9 mouse cellular contexts compared by ENCODE assay signal in genomic region chr11:32102976-32103375, GRCm38 (mm10).
DNase-seq lines count a peak whose midpoint lies in the region; ATAC-seq and TF ChIP-seq lines count a peak whose summit lies in the region.
"Had no signal": no experiment of that assay in that cellular context is flagged by ENCODE, and none has a peak within 500 bp of the region (broad histone marks: within the 10 kb centered on the region; RNA-seq: fewer than 3 reads in every experiment).

No protein-coding gene starts in this region.

- TF ChIP-seq CTCF in kidney, postnatal 0 days (IDR thresholded peaks at IDR 0.05; ENCODE audit: low read depth) = no peak
- TF ChIP-seq CTCF in intestine, postnatal 0 days (IDR thresholded peaks at IDR 0.05; ENCODE audit: low read depth) = no peak

- no peak for ATAC-seq in kidney, postnatal 0 days (replicated peaks; ENCODE audit: low FRiP score, low read depth)
- ATAC-seq in intestine, postnatal 0 days = no peak; the same call in 1 of the 2 replicates
- ATAC-seq in neural tube, embryonic 11.5 days (ENCODE audit: insufficient read depth, low FRiP score, low TSS enrichment) = 0 out of 2 replicates have a peak, but pooled peaks have one; percentile 18

- 20% methylated on average over 12 of the region's 12 CpGs for WGBS in kidney, postnatal 0 days
- 11% methylated on average over 12 of the region's 12 CpGs for WGBS in embryonic facial prominence, embryonic 10.5 days
- 18% methylated on average over 12 of the region's 12 CpGs for WGBS in intestine, postnatal 0 days
- WGBS in neural tube, embryonic 11.5 days = 7% methylated on average over 12 of the region's 12 CpGs

- H3K4me3 ChIP-seq in kidney, postnatal 0 days (replicated peaks; ENCODE audit: low read depth, low read length) = no peak overlapping the region
- H3K4me3 ChIP-seq in embryonic facial prominence, embryonic 10.5 days = peak overlapping the region; percentile 38
- no peak overlapping the region for H3K4me3 ChIP-seq in intestine, postnatal 0 days (ENCODE audit: low read depth, low read length)
- H3K4me3 ChIP-seq in neural tube, embryonic 11.5 days (ENCODE audit: low read depth, low read length) = no peak overlapping the region

- 0 out of 2 replicates have a peak overlapping the region, but pooled peaks have one; percentile 27 for H3K4me2 ChIP-seq in kidney, postnatal 0 days (ENCODE audit: low read length)
- peak overlapping the region; percentile 13; the same call in 1 of the 2 replicates for H3K4me2 ChIP-seq in intestine, postnatal 0 days (replicated peaks; ENCODE audit: low read depth)
- H3K4me2 ChIP-seq in neural tube, embryonic 11.5 days (ENCODE audit: low read depth) = 0 out of 2 replicates have a peak overlapping the region, but pooled peaks have one; percentile 19

- no peaks in the 10 kb centered on the region for H3K27me3 ChIP-seq in kidney, postnatal 0 days (ENCODE audit: insufficient read depth, low read length)
- H3K27me3 ChIP-seq in embryonic facial prominence, embryonic 10.5 days (replicated peaks; ENCODE audit: low read depth, poor library complexity, severe bottlenecking) = peaks cover 8% of the 10 kb centered on the region; the same call in 1 of the 2 replicates
- H3K27me3 ChIP-seq in intestine, postnatal 0 days (replicated peaks; ENCODE audit: control insufficient read depth, insufficient read depth, low read length) = no peaks in the 10 kb centered on the region
- H3K27me3 ChIP-seq in neural tube, embryonic 11.5 days (ENCODE audit: control insufficient read depth, insufficient read depth, low read length) = no peaks in the 10 kb centered on the region

- H3K27ac ChIP-seq in kidney, postnatal 0 days = no peak overlapping the region
- H3K27ac ChIP-seq in embryonic facial prominence, embryonic 10.5 days (replicated peaks) = no peak overlapping the region
- H3K27ac ChIP-seq in intestine, postnatal 0 days (ENCODE audit: low read depth, low read length) = no peak overlapping the region
- H3K27ac ChIP-seq in neural tube, embryonic 11.5 days (ENCODE audit: low read depth, low read length) = no peak overlapping the region

- no peaks in the 10 kb centered on the region for H3K36me3 ChIP-seq in kidney, postnatal 0 days (ENCODE audit: insufficient read depth, low read length)
- no peaks in the 10 kb centered on the region for H3K36me3 ChIP-seq in embryonic facial prominence, embryonic 10.5 days (replicated peaks)
- no peaks in the 10 kb centered on the region for H3K36me3 ChIP-seq in intestine, postnatal 0 days (ENCODE audit: control insufficient read depth, insufficient read depth)
- no peaks in the 10 kb centered on the region for H3K36me3 ChIP-seq in neural tube, embryonic 11.5 days (ENCODE audit: control insufficient read depth, insufficient read depth, low read length)

- no peak for DNase-seq in kidney, postnatal 0 days (ENCODE audit: low spot score)
- DNase-seq in kidney, adult 9 months = no peak
- peak; percentile 34 for DNase-seq in embryonic facial prominence, embryonic 10.5 days (ENCODE audit: low spot score)
- peak; percentile 43 for DNase-seq in neural tube, embryonic 11.5 days (ENCODE audit: low spot score)
- no peak for DNase-seq in gastrocnemius, adult 18-20 months (ENCODE audit: low spot score)
- DNase-seq in adrenal gland, postnatal 36 days = no peak
- no peak for DNase-seq in thymus, postnatal 10 days (ENCODE audit: low spot score in 2 of 2)
- DNase-seq: kidney, adult 11 months had no signal

- peaks cover 10% of the 10 kb centered on the region; the same call in 1 of the 2 replicates for H3K4me1 ChIP-seq in kidney, postnatal 0 days (replicated peaks; ENCODE audit: insufficient read depth, low read length)
- H3K4me1 ChIP-seq in embryonic facial prominence, embryonic 10.5 days = peaks cover 18% of the 10 kb centered on the region
- no peaks in the 10 kb centered on the region for H3K4me1 ChIP-seq in intestine, postnatal 0 days (replicated peaks; ENCODE audit: control insufficient read depth, insufficient read depth, low read length)
- H3K4me1 ChIP-seq in neural tube, embryonic 11.5 days (ENCODE audit: control insufficient read depth, insufficient read depth, low read length) = peaks cover 5% of the 10 kb centered on the region

- H3K9me3 ChIP-seq in kidney, postnatal 0 days (replicated peaks; ENCODE audit: low read length) = no peaks in the 10 kb centered on the region
- H3K9me3 ChIP-seq in embryonic facial prominence, embryonic 10.5 days = no peaks in the 10 kb centered on the region
- no peaks in the 10 kb centered on the region for H3K9me3 ChIP-seq in intestine, postnatal 0 days (ENCODE audit: control insufficient read depth)
- no peaks in the 10 kb centered on the region for H3K9me3 ChIP-seq in neural tube, embryonic 11.5 days (ENCODE audit: control insufficient read depth, low read length)

- H3K9ac ChIP-seq in kidney, postnatal 0 days (ENCODE audit: low read depth, low read length) = no peak overlapping the region
- no peak overlapping the region for H3K9ac ChIP-seq in intestine, postnatal 0 days (ENCODE audit: low read depth, low read length)
- H3K9ac ChIP-seq in neural tube, embryonic 11.5 days (ENCODE audit: low read length) = no peak overlapping the region

Comparison
In these comparisons a context has a peak if more than half of its experiments do, and no peak if none do; other contexts are left out.
1. DNase-seq: peak in embryonic facial prominence, embryonic 10.5 days (single experiment) and neural tube, embryonic 11.5 days (single experiment); none in kidney, postnatal 0 days (single experiment), kidney, adult 9 months (single experiment), gastrocnemius, adult 18-20 months (single experiment), adrenal gland, postnatal 36 days (0 of 2) and thymus, postnatal 10 days (0 of 2).
2. Peak in every context shown above with its lines, with median percentiles within 50 percentile points of each other: H3K4me2 ChIP-seq.